Mouse (Mus musculus): ENCODE measurements around the gene Gpatch8. TPM values are rescaled to one million over a fixed set of nuclear protein-coding genes. Genes with fewer than 3 reads are reported as not detected.

The Gpatch8 gene
- polyA plus RNA-seq, 1 experiment from 2014 or later = 71.0 TPM

GRCm38 (mm10) chr11:102443740-102444139 is 112.5 kb downstream of the Gpatch8 start:
- no peaks in the 10 kb centered on the region for H3K9me3 ChIP-seq
- H3K36me3 ChIP-seq = peaks cover 50% of the 10 kb centered on the region
- ATAC-seq (ENCODE audit: low FRiP score, low read depth) = no peak
- H3K9ac ChIP-seq = no peak overlapping the region
- H3K27me3 ChIP-seq (replicated peaks) = peaks cover 21% of the 10 kb centered on the region
- no peak overlapping the region for H3K4me3 ChIP-seq
- no peak overlapping the region for H3K4me2 ChIP-seq (replicated peaks)
- 67% methylated on average over 12 of the region's 12 CpGs for WGBS
- peaks cover 35% of the 10 kb centered on the region for H3K4me1 ChIP-seq
- H3K27ac ChIP-seq = no peak overlapping the region

- H3K4me2 ChIP-seq (replicated peaks) = no peak overlapping the region
- peaks cover 44% of the 10 kb centered on the region for H3K4me1 ChIP-seq
- peaks cover 63% of the 10 kb centered on the region for H3K36me3 ChIP-seq
- no peak for ATAC-seq (ENCODE audit: low FRiP score, low read depth)
- no peak overlapping the region for H3K9ac ChIP-seq
- no peak overlapping the region for H3K27ac ChIP-seq
- 84% methylated on average over 6 of the region's 6 CpGs for WGBS
- H3K9me3 ChIP-seq = no peaks in the 10 kb centered on the region
- H3K27me3 ChIP-seq (replicated peaks) = peaks cover 12% of the 10 kb centered on the region
- no peak overlapping the region for H3K4me3 ChIP-seq
Observed at GRCm38 (mm10) chr11:102442089-102442488, 114.1 kb downstream of the Gpatch8 start.

GRCm38 (mm10) chr11:102441434-102441833 is 114.8 kb downstream of the Gpatch8 start:
- Histone ChIP-seq H3K4me1 (peaks cover 46% of the 10 kb centered on the region), H3K36me3 (peaks cover 64% of the 10 kb centered on the region), H3K27me3 (replicated peaks) (peaks cover 12% of the 10 kb centered on the region), H3K9me3 (no peaks in the 10 kb centered on the region), H3K27ac (no peak overlapping the region), H3K9ac (no peak overlapping the region), H3K4me3 (no peak overlapping the region), H3K4me2 (replicated peaks) (no peak overlapping the region)
- no peak for ATAC-seq (ENCODE audit: low FRiP score, low read depth)
- WGBS = 76% methylated on average over 3 of the region's 3 CpGs

- no peak overlapping the region for H3K4me3 ChIP-seq
- WGBS = 86% methylated on average over 8 of the region's 8 CpGs
- peaks cover 12% of the 10 kb centered on the region for H3K27me3 ChIP-seq (replicated peaks)
- peaks cover 43% of the 10 kb centered on the region for H3K4me1 ChIP-seq
- H3K9me3 ChIP-seq = no peaks in the 10 kb centered on the region
- H3K36me3 ChIP-seq = peaks cover 76% of the 10 kb centered on the region
- H3K4me2 ChIP-seq (replicated peaks) = no peak overlapping the region
- H3K27ac ChIP-seq = no peak overlapping the region
- no peak overlapping the region for H3K9ac ChIP-seq
- no peak for ATAC-seq (ENCODE audit: low FRiP score, low read depth)
Observed at GRCm38 (mm10) chr11:102440255-102440654, 115.9 kb downstream of the Gpatch8 start.

- no peak overlapping the region for H3K4me3 ChIP-seq
- 75% methylated on average over 14 of the region's 14 CpGs for whole genome bisulfite sequencing
- H3K4me2 ChIP-seq (replicated peaks) = peak overlapping the region; percentile 73
- H3K9ac ChIP-seq = 0 out of 2 replicates have a peak overlapping the region, but pooled peaks have one; percentile 57
- H3K4me1 ChIP-seq = peaks cover 35% of the 10 kb centered on the region
- H3K27ac ChIP-seq = no peak overlapping the region
- no peak for ATAC-seq (ENCODE audit: low FRiP score, low read depth)
- peaks cover 12% of the 10 kb centered on the region for H3K27me3 ChIP-seq (replicated peaks)
- H3K36me3 ChIP-seq = peaks cover 81% of the 10 kb centered on the region
- H3K9me3 ChIP-seq = no peaks in the 10 kb centered on the region
Observed at GRCm38 (mm10) chr11:102439093-102440082, 116.8 kb downstream of the Gpatch8 start.

GRCm38 (mm10) chr11:102438212-102439092 is 117.7 kb downstream of the Gpatch8 start:
- peak; percentile 39 for ATAC-seq (ENCODE audit: low FRiP score, low read depth)
- peak overlapping the region; percentile 38 for H3K4me3 ChIP-seq
- peak overlapping the region; percentile 57 for H3K9ac ChIP-seq
- peaks cover 75% of the 10 kb centered on the region for H3K36me3 ChIP-seq
- peaks cover 32% of the 10 kb centered on the region for H3K4me1 ChIP-seq
- H3K27me3 ChIP-seq (replicated peaks) = peaks cover 12% of the 10 kb centered on the region
- 0 out of 2 replicates have a peak overlapping the region, but pooled peaks have one; percentile 26 for H3K27ac ChIP-seq
- H3K4me2 ChIP-seq (replicated peaks) = peak overlapping the region; percentile 73
- no peaks in the 10 kb centered on the region for H3K9me3 ChIP-seq
- WGBS = 7% methylated on average over 71 of the region's 77 CpGs

GRCm38 (mm10) chr11:102437120-102438061 is 118.8 kb downstream of the Gpatch8 start:
- Histone ChIP-seq H3K4me1 (peaks cover 38% of the 10 kb centered on the region), H3K27ac (0 out of 2 replicates have a peak overlapping the region, but pooled peaks have one; percentile 26), H3K9ac (peak overlapping the region; percentile 57), H3K27me3 (replicated peaks) (peaks cover 12% of the 10 kb centered on the region), H3K4me3 (peak overlapping the region; percentile 38), H3K36me3 (peaks cover 67% of the 10 kb centered on the region), H3K9me3 (no peaks in the 10 kb centered on the region), H3K4me2 (replicated peaks) (peak overlapping the region; percentile 73)
- 5% methylated on average over 87 of the region's 87 CpGs for WGBS
- ATAC-seq (ENCODE audit: low FRiP score, low read depth) = 0 out of 2 replicates have a peak, but pooled peaks have one; percentile 39

GRCm38 (mm10) chr11:102436471-102436790 is 119.8 kb downstream of the Gpatch8 start:
- H3K27ac ChIP-seq = no peak overlapping the region
- no peaks in the 10 kb centered on the region for H3K9me3 ChIP-seq
- H3K4me1 ChIP-seq = peaks cover 45% of the 10 kb centered on the region
- peaks cover 58% of the 10 kb centered on the region for H3K36me3 ChIP-seq
- no peak for ATAC-seq (ENCODE audit: low FRiP score, low read depth)
- no peak overlapping the region for H3K4me3 ChIP-seq
- H3K9ac ChIP-seq = no peak overlapping the region
- H3K27me3 ChIP-seq (replicated peaks) = peaks cover 12% of the 10 kb centered on the region
- no peak overlapping the region for H3K4me2 ChIP-seq (replicated peaks)
- WGBS = 84% methylated on average over 10 of the region's 10 CpGs

GRCm38 (mm10) chr11:102435754-102436470 is 120.3 kb downstream of the Gpatch8 start:
- Histone ChIP-seq H3K27me3 (replicated peaks) (peaks cover 12% of the 10 kb centered on the region), H3K9ac (no peak overlapping the region), H3K9me3 (no peaks in the 10 kb centered on the region), H3K36me3 (peaks cover 52% of the 10 kb centered on the region), H3K27ac (no peak overlapping the region), H3K4me3 (no peak overlapping the region), H3K4me1 (peaks cover 45% of the 10 kb centered on the region), H3K4me2 (replicated peaks) (no peak overlapping the region)
- 93% methylated on average over 18 of the region's 18 CpGs for WGBS
- ATAC-seq (ENCODE audit: low FRiP score, low read depth) = no peak

- Histone ChIP-seq H3K27me3 (replicated peaks) (peaks cover 11% of the 10 kb centered on the region), H3K36me3 (peaks cover 44% of the 10 kb centered on the region), H3K4me3 (no peak overlapping the region), H3K4me1 (peaks cover 45% of the 10 kb centered on the region), H3K9ac (no peak overlapping the region), H3K9me3 (no peaks in the 10 kb centered on the region), H3K4me2 (replicated peaks) (no peak overlapping the region), H3K27ac (no peak overlapping the region)
- ATAC-seq (ENCODE audit: low FRiP score, low read depth) = no peak
- WGBS = 92% methylated on average over 11 of the region's 11 CpGs
Observed at GRCm38 (mm10) chr11:102434816-102435705, 121.1 kb downstream of the Gpatch8 start.
